Mouse (Mus musculus) limb, embryonic 11.5 days (tissue): ENCODE measurements at regions not wholly inside any gene's neighbourhood (a gene's known extent, or its start where the extent isn't known, plus 50 kb on each side); places are given as distances from the start of the nearest gene placed in this dataset.
"Not testable (repeated sequence)": the region's sequence is repeated elsewhere in the genome, so short reads cannot be mapped to it uniquely, and the experiment has no call there.

ENCODE experiments used
- ATAC-seq: fragments of 200-750 bp; cut with Nextera tagmentation; 2 replicates; pipeline ENCODE4 v1.8.0; 2017; ENCODE audit warnings: low read depth; ENCODE audit not compliant: insufficient number of reproducible peaks, low FRiP score, low TSS enrichment
- DNase-seq: peaks from one replicate; pipeline ENCODE4 v3.0.0-alpha.2; 2015; ENCODE audit warnings: low spot score
- H3K27ac ChIP-seq: fragments of 300-500 bp; sonication (generic); replicated peaks from 2 replicates; pipeline ENCODE4 v1.5.1; 2014; ENCODE audit warnings: low read depth, mild to moderate bottlenecking, low read length
- H3K27me3 ChIP-seq: fragments of 300-500 bp; sonication (generic); 2 replicates; pipeline ENCODE4 v1.6.1; 2014; ENCODE audit warnings: mild to moderate bottlenecking, low read length, mixed read lengths; ENCODE audit not compliant: control insufficient read depth, insufficient read depth
- H3K36me3 ChIP-seq: fragments of 300-500 bp; sonication (generic); 2 replicates; pipeline ENCODE4 v1.6.1; 2014; ENCODE audit warnings: mild to moderate bottlenecking, low read length, moderate library complexity, mixed read lengths; ENCODE audit not compliant: control insufficient read depth, insufficient read depth
- H3K4me1 ChIP-seq: fragments of 300-500 bp; sonication (generic); 2 replicates; pipeline ENCODE4 v1.6.1; 2014; ENCODE audit warnings: low read length, mixed read lengths; ENCODE audit not compliant: control insufficient read depth, insufficient read depth
- H3K4me2 ChIP-seq: fragments of 300-500 bp; sonication (generic); 2 replicates; pipeline ENCODE4 v1.6.1; 2014; ENCODE audit warnings: low read depth, mild to moderate bottlenecking, moderate library complexity; ENCODE audit not compliant: severe bottlenecking
- H3K4me3 ChIP-seq: fragments of 300-500 bp; sonication (generic); 2 replicates; pipeline ENCODE4 v1.5.1; 2014; ENCODE audit warnings: low read depth, low read length
- H3K9ac ChIP-seq: fragments of 300-500 bp; sonication (generic); 2 replicates; pipeline ENCODE4 v1.6.1; 2014; ENCODE audit warnings: mild to moderate bottlenecking, low read length
- H3K9me3 ChIP-seq: fragments of 300-500 bp; sonication (generic); 2 replicates; pipeline ENCODE4 v1.6.1; 2016; ENCODE audit warnings: low read length; ENCODE audit not compliant: control insufficient read depth
- WGBS: fragments of 180-500 bp; shearing (Covaris S2); extraction: QIAGEN DNeasy Blood & Tissue Kit; methylation state at CpG from one replicate; pipeline ENCODE4 v1.1.7; 2014; 5-methylcytosine and 5-hydroxymethylcytosine counted together

DNA sequence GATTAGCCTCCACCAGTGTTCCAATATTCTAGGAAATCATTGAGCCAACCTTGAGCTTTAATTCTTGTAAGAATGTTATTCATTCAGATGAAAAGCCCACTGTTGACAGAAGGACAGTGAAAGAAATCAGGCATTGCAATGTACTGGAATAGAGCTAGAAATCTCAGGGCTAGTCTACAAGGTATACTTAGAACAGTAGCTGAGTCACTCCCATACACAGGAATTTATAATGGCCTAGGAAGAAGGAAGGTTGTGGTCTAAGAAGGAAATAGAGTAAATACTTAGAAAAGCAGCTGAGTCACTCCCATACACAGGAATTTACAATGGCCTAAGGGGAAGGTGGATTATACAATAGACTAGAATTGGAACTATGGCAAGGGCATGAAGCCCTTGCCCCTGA lies 174.6 kb downstream of the Fam181b start:
- not testable (repeated sequence) for H3K9me3 ChIP-seq, DNase-seq, H3K4me3 ChIP-seq, H3K4me1 ChIP-seq, H3K9ac ChIP-seq, H3K4me2 ChIP-seq, H3K27ac ChIP-seq, H3K27me3 ChIP-seq, ATAC-seq, H3K36me3 ChIP-seq

DNA sequence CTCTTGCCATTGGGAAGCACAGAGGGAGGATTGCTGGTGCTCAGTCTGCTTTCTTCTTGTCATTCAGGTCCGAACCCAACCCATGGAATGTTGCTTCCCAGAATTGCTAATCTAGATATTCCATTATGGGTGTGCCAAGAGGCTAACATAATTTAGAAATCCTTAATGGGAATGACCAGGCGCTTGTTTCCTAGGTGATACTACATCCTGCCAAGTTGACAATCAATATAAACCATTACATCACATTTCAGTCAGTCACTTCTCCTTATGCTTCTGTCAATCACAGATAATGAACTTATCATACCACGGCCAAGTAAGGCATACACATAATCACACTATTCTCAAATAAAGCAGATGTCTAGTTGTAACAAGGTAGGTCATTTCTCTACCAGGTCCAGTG lies 206.1 kb downstream of the Fam181b start:
- Histone ChIP-seq H3K9ac (no peak overlapping the region), H3K4me2 (no peak overlapping the region), H3K27me3 (no peaks in the 10 kb centered on the region), H3K9me3 (no peaks in the 10 kb centered on the region), H3K4me3 (no peak overlapping the region), H3K27ac (no peak overlapping the region), H3K36me3 (no peaks in the 10 kb centered on the region), H3K4me1 (no peaks in the 10 kb centered on the region)
- 85% methylated on average over 3 of the region's 3 CpGs for WGBS
- DNase-seq (no peak), ATAC-seq (no peak)

DNA sequence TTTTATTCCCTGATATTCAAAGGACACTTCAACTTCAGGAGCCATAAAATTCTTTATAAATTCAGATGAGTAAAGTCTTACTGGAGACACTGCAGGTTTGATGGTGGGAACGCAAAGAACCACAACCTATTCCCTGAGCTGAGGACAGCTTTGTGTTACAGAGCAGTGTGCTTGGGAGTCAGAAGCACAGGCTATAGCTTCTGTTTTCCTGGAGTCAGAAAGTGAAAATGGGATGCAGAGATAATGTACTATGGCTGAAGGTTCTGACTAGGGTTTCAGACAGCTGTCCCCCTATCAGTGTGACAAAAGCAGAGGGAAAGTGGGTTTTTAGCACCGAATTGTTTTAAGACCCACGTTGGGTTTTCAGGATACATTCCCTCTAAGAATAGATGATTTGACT lies 211.8 kb downstream of the Fam181b start:
- ATAC-seq = no peak
- no peak for DNase-seq
- H3K9me3 ChIP-seq = no peaks in the 10 kb centered on the region
- no peaks in the 10 kb centered on the region for H3K36me3 ChIP-seq
- H3K4me1 ChIP-seq = no peaks in the 10 kb centered on the region
- H3K4me3 ChIP-seq = no peak overlapping the region
- H3K27me3 ChIP-seq = no peaks in the 10 kb centered on the region
- 76% methylated on average over 3 of the region's 3 CpGs for WGBS
- no peak overlapping the region for H3K9ac ChIP-seq
- H3K27ac ChIP-seq = no peak overlapping the region
- H3K4me2 ChIP-seq = no peak overlapping the region

DNA sequence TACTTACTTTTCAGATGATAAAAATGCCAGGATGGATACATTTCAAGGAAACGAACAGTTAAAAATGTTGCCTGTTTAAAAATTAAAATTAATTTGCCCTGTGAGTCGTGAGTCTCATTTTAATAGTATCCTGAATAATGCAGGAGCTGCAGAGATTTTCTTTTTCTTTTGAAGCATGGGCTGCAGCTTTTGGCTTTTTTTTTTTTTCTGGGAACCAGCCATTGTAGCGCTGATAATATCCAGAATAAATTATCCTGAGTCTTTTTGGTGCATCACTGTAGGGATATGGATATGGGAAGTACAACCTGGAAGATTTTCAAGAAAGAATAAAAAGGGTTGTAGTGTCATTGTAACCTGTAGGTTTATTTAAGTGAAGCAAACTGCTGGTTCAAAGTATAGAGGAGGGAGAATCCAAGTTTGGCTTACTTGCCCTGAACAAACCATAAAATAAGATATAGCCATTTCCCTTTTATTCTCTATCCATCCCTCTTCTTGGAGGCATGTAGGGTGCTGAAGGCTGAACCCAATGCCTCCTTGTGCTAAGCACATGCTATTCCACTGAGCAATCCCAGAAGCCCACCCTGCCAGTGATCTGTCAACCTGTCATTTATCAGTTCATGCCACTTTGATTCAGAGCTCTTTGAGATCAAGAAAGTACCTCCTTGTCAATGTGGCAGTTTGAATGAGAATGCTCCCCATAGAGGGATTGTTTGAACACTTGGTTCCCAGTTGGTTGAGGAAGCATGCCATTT lies 212.5 kb downstream of the Fam181b start:
- H3K27ac ChIP-seq = no peak overlapping the region

DNA sequence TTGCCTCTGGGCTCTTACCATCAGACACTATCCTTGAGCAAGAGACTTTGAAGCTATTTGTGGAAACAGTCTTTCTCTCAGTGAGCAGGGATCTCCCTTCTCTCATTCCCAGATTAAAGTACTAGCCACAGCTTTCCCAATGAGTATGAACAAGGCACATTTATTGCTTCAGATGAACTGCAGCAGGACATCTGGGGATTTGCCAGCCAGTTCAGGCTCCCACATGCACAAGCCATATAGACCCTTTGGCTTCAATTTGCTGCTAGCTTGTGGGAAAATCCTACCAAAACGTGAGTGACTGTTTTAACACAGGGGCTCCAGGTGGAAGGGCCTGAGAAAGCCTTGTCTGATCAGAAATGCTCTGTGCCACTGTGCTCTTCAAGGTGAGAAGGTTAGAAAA lies 233.1 kb downstream of the Fam181b start:
- Histone ChIP-seq H3K27me3 (no peaks in the 10 kb centered on the region), H3K27ac (no peak overlapping the region), H3K36me3 (no peaks in the 10 kb centered on the region), H3K4me3 (no peak overlapping the region), H3K9ac (no peak overlapping the region), H3K4me1 (no peaks in the 10 kb centered on the region), H3K4me2 (no peak overlapping the region), H3K9me3 (no peaks in the 10 kb centered on the region)
- 29% methylated on average over 1 of the region's 1 CpGs for WGBS
- DNase-seq (no peak), ATAC-seq (no peak)

More for the DNA sequence above, 212.5 kb downstream of the Fam181b start:
- Histone ChIP-seq H3K4me3 (no peak overlapping the region), H3K9ac (no peak overlapping the region), H3K9me3 (no peaks in the 10 kb centered on the region), H3K4me1 (no peaks in the 10 kb centered on the region), H3K4me2 (no peak overlapping the region), H3K27me3 (no peaks in the 10 kb centered on the region), H3K36me3 (no peaks in the 10 kb centered on the region)
- 83% methylated on average over 3 of the region's 3 CpGs for WGBS
- no peak for ATAC-seq
- DNase-seq = no peak

DNA sequence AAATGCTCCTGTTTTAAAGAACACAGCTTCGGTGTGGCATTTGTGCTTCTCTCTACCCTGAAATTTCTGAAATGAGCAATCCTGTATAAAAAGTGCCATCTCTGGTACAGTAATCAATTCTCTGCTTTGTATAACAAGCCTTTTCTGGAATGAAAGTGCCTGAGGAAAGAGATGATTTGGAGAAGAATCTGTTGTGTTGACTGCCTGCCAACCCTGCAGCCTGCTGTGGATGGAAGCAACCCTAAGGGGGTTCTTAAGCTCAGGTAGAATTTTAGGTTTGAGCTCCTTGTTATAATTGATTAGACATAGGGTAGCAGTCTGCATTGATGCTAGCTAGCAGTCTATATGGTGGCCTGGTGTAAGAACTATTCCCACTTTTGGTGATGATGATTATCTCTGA lies 251.7 kb downstream of the Fam181b start:
- H3K9me3 ChIP-seq = no peaks in the 10 kb centered on the region
- WGBS = 91% methylated on average over 1 of the region's 1 CpGs

DNA sequence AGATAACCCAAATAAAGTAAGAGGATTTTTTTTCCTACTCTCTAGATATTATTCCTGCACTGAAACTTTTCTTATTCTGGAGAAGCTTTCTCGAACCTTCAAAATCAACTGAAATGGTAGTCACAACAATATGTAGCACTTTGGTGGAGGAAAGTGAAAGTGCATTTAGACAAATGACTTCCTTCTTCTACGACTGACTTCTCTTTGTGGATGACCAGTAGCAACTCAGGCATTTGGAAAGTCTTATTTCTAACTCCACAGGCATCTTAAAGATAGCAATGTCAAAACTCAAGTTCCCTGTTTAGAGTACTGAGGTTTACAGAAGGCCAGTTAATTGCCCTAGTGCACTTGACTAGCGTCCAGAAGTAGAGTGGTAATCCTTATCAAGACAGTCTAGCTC lies 252.5 kb downstream of the Fam181b start:
- Histone ChIP-seq H3K27me3 (no peaks in the 10 kb centered on the region), H3K4me2 (no peak overlapping the region), H3K4me3 (no peak overlapping the region), H3K36me3 (no peaks in the 10 kb centered on the region), H3K9ac (no peak overlapping the region), H3K9me3 (no peaks in the 10 kb centered on the region), H3K4me1 (no peaks in the 10 kb centered on the region), H3K27ac (no peak overlapping the region)
- 77% methylated on average over 3 of the region's 3 CpGs for WGBS
- ATAC-seq (no peak), DNase-seq (no peak)

More for the DNA sequence above, 251.7 kb downstream of the Fam181b start:
- H3K9ac ChIP-seq = no peak overlapping the region
- DNase-seq (no peak), ATAC-seq (no peak)
- H3K27me3 ChIP-seq = no peaks in the 10 kb centered on the region
- H3K27ac ChIP-seq = no peak overlapping the region
- no peaks in the 10 kb centered on the region for H3K36me3 ChIP-seq
- no peak overlapping the region for H3K4me2 ChIP-seq
- no peak overlapping the region for H3K4me3 ChIP-seq
- H3K4me1 ChIP-seq = no peaks in the 10 kb centered on the region

DNA sequence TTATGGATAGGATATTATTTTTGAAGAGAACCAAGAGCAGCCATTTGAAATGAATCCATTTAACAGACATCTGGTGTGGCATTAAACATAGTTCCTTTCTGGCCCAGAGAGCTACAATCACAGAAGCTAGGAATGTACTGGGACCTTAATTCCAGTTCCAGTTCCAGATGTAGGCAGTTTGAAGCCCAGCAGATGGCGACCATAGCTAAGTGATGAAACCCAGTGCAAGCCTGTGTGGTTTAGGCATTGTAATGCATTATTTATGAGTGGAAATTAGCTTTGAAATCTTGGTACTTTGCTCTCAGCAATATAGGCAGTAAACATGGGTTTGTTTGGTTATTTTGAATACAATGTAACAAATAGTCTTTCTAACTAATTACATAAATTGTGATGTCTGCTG lies 256.8 kb downstream of the Fam181b start:
- H3K9ac ChIP-seq = no peak overlapping the region
- H3K36me3 ChIP-seq = no peaks in the 10 kb centered on the region
- no peaks in the 10 kb centered on the region for H3K9me3 ChIP-seq
- WGBS = 30% methylated on average over 1 of the region's 1 CpGs
- H3K4me1 ChIP-seq = no peaks in the 10 kb centered on the region
- no peak overlapping the region for H3K4me2 ChIP-seq
- no peak overlapping the region for H3K4me3 ChIP-seq
- H3K27ac ChIP-seq = no peak overlapping the region
- no peaks in the 10 kb centered on the region for H3K27me3 ChIP-seq
- DNase-seq = peak; percentile 21
- ATAC-seq = no peak
